Mouse (Mus musculus): ENCODE data around the gene Acad10.

The Acad10 gene

DNA sequence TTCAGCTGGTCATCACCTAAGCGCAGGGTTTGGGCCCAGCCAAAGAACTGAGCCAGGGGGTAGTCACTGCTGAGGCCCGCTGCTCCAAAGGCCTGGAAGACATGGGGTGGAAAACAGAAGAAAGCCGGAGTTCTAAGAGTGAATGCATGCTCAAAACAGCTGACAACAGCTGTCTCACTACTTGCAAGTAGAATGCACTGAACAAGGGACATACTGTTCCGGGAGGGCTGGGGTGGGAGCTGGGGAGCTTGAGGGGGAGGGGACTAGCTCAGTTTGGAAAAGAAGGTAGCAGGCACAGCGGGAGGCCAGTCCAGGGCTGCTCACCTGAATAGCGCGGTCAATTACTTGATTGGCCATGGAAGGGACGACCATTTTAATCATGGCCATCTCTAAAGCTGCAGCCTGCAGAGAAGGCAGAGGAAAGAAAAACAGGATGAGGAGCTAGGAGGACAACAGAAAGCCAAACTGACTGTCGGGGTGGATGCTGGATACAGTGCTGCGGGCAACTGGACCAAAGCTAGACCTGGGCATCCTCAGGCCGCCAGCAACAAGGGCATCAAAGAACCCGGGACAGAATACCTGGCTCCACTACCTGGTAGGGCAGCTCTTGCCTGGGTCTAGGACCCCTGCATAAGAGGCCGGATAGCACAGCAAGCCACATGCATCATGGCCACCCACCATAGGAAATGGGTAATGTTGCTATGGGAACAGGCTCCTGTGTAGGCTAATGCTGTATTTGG is 61.3 kb downstream of the Acad10 start:
- in situ Hi-C loops (cut with MboI; ENCODE audit: unreplicated experiment in 2 of 2) = loop anchor here in 1 of 2 experiments (5.0 kb wide), 1 partner anchor 37 kb away; no protein-coding TSS in a partner anchor

DNA sequence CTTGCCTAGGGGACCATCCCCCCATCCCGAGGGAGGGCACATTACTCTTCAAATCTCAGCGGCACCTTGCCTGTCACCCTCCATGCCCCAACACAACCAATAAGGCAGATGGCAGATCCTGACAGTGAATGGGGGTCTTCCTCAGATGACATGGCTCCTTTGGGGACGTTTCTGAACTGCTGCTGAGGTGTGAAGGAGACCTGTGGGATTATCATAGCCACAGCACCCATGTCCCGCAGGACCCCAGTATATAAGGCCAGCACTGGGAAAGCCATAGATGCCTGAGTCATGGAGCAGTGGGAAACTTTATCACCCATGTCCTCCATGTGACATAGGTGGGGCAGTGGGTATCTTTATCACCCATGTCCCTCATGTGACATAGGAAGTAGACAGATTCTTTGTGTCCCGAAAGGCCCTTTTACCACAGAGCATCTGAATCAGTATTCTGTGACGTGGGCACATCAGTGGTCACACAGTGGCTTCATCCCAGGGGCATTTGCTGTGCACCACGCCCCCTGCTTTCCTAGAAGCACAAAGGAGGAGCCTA is 62.2 kb downstream of the Acad10 start:
- in situ Hi-C loops (cut with MboI; ENCODE audit: unreplicated experiment in 2 of 2) = loop anchor here in 1 of 2 experiments (5.0 kb wide), 1 partner anchor 36 kb away; no protein-coding TSS in a partner anchor

DNA sequence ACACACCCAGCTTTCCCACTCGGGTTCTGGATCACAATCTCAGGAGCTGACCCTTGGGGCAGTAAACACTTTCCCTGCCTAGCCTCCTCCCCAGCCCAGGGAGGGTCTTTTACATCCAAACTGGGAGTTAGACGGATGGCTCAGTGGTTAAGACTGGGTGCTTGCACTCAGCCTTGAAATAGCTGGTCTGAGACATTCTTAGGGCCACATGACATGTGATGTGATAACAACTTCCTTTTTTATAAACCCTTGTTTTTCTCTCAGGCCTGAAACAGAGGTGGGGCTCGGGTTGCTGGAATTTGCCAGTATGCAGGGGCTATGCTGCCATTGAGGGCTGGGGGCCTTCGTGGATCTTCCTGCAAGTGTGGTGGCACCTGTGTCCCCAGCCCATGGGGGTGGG is 63.0 kb downstream of the Acad10 start:
- in situ Hi-C loops (cut with MboI; ENCODE audit: unreplicated experiment in 2 of 2) = loop anchor here in 1 of 2 experiments (5.0 kb wide), 1 partner anchor 35 kb away; no protein-coding TSS in a partner anchor

- in situ Hi-C loops (cut with MboI; ENCODE audit: unreplicated experiment in 2 of 2) = loop anchor here in 1 of 2 experiments (5.0 kb wide), 1 partner anchor 34 kb away; no protein-coding TSS in a partner anchor
Measured at GRCm38 (mm10) chr5:121596226-121596625, 64.1 kb downstream of the Acad10 start.

- in situ Hi-C loops (cut with MboI; ENCODE audit: unreplicated experiment in 2 of 2) = loop anchor here in 1 of 2 experiments (5.0 kb wide), 1 partner anchor 33 kb away; no protein-coding TSS in a partner anchor
Measured at GRCm38 (mm10) chr5:121595758-121596157, 64.6 kb downstream of the Acad10 start.

DNA sequence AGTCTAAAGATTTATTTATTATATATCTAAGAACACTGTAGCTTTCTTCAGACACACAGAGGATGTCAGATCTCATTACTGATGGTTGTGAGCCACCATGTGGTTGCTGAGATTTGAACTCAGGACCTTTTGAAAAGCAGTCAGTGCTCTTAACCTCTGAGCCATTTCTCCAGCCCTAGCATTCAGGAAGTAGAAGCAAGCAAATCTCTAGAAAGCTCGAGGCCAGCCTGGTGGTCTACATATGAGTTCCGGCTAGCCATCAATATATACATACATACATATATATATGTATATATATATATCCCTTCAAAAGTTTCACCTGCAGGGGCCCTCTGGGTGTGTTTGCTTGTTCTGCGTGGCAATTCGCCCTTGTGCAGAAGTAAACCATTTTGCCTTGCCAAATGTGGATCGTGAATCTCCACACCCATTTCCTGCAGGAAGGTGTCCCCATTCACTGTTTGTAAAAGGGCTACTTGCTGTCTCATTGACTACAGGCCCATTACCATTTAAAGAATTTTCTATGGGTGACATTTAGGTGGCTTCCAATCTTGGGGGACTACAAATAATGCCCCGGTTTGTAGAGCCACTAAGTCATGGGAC is 65.5 kb downstream of the Acad10 start:
- in situ Hi-C loops (cut with MboI; ENCODE audit: unreplicated experiment in 2 of 2) = loop anchor here in 1 of 2 experiments (5.0 kb wide), 1 partner anchor 33 kb away; no protein-coding TSS in a partner anchor

- in situ Hi-C loops (cut with MboI; ENCODE audit: unreplicated experiment in 2 of 2) = no loop called here
Measured at GRCm38 (mm10) chr5:121593451-121594401, 66.6 kb downstream of the Acad10 start, which contains the start of gene Aldh2. Gene Aldh2, minus strand, starts transcription at chr5:121593824.

- in situ Hi-C loops (cut with MboI; ENCODE audit: unreplicated experiment in 2 of 2) = no loop called here
Measured at GRCm38 (mm10) chr5:121592816-121593407, 67.4 kb downstream of the Acad10 start.

- in situ Hi-C loops (cut with MboI; ENCODE audit: unreplicated experiment in 2 of 2) = no loop called here
Measured at GRCm38 (mm10) chr5:121592064-121592815, 68.1 kb downstream of the Acad10 start.

DNA sequence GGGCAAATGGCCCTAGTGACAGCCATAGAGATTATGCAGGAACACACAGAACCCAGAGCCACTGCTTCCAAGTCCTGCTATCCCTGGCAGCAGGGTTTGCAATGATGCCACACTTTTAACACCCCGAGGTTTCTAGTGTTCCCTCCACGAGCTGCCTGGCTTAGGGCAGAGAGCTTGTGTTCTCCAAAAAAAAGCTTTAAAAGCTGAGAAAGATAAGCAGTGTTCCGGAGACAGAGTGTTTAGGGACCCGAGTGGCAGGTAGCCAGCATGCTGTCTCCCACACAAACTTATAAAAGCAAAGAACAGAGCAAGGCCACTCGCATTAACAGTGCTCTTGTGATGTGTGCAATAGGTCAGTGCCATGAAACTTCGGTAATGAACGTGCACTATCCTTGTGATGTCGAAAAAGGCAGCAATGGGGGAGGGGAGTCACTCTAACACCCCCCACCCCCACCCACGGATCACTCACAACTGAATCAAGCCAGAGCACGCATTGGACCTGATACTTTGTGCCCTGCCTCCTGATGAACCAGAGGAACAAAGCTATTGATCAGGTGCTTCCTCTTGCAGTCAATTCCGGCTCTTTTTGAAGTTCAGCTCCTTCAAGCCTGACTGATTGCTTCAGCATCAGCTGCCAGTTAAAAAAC is 68.8 kb downstream of the Acad10 start:
- in situ Hi-C loops (cut with MboI; ENCODE audit: unreplicated experiment in 2 of 2) = no loop called here

DNA sequence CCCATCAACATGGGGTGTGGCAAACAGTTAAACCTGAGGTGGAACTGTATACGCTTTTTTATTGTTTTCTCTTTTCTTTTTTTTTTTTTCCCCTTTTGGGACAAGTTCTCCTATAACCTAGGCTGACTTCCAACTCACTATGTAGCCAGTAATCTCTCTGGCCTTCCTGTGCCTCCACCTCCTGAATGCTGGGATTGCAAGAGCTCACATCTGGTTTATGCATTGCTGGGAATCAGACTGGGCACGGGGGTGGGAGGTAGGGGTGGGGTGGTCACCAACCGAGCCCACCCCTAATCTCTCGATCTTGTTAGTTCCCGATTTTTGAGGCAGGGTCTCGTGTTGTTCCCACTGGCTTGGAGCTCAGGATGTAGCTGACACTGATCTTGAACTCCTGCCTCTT is 70.4 kb downstream of the Acad10 start:
- in situ Hi-C loops (cut with MboI; ENCODE audit: unreplicated experiment in 2 of 2) = no loop called here

DNA sequence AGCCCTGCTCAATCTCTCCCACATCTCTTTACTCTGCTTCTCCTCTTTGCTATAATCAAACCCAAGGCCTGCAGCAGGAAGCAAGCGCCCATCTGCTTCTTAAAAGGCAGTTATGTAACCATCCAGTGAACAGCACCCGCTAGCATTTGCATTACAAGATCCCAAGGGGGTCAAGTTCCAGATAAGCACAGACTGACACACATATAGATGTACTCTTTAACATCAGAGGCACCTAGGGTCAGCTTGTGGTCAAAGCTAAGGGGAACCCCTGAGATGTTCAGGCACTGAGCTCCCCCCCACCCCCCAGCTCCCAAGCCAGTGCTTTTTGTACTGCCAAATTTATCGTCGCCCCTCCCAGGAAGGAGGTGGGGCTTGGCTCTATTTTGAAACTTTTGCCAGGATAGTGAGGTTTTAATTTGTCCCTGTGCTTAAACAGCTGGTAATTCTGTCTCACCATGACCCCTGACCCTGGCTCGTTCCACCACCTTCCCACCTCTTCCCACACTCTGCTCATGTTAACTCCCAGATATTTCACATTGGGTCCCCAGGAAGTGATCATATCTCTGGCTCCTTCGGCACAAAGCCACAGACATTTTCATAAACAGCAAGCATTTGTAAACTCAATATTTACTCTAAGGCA is 73.8 kb downstream of the Acad10 start:
- in situ Hi-C loops (cut with MboI; ENCODE audit: unreplicated experiment in 2 of 2) = no loop called here

GRCm38 (mm10) chr5:121585699-121586098 is 74.6 kb downstream of the Acad10 start:
- in situ Hi-C loops (cut with MboI; ENCODE audit: unreplicated experiment in 2 of 2) = no loop called here

- in situ Hi-C loops (cut with MboI; ENCODE audit: unreplicated experiment in 2 of 2) = no loop called here
Measured at GRCm38 (mm10) chr5:121585005-121585404, 75.3 kb downstream of the Acad10 start.

GRCm38 (mm10) chr5:121583765-121584501 is 76.4 kb downstream of the Acad10 start:
- in situ Hi-C loops (cut with MboI; ENCODE audit: unreplicated experiment in 2 of 2) = no loop called here

GRCm38 (mm10) chr5:121581945-121582344 is 78.4 kb downstream of the Acad10 start:
- in situ Hi-C loops (cut with MboI; ENCODE audit: unreplicated experiment in 2 of 2) = no loop called here

GRCm38 (mm10) chr5:121576927-121577488 is 83.3 kb downstream of the Acad10 start:
- in situ Hi-C loops (cut with MboI; ENCODE audit: unreplicated experiment in 2 of 2) = no loop called here
